Mouse (Mus musculus) olfactory bulb, adult 2 months (tissue): ENCODE results near the gene Fam163a.

Source experiments
- CTCF ChIP-seq: fragments of 200-500 bp; IDR thresholded peaks from 2 replicates; pipeline ENCODE4 v1.5.1; 2012; ENCODE audit warnings: low read depth, mild to moderate bottlenecking, low read length, moderate library complexity; ENCODE audit not compliant: insufficient read depth
- POLR2A ChIP-seq: fragments of 200-500 bp; IDR thresholded peaks from 2 replicates; pipeline ENCODE4 v1.6.1; 2012; ENCODE audit warnings: mild to moderate bottlenecking, low read depth, low read length, moderate library complexity; ENCODE audit not compliant: insufficient read depth

DNA sequence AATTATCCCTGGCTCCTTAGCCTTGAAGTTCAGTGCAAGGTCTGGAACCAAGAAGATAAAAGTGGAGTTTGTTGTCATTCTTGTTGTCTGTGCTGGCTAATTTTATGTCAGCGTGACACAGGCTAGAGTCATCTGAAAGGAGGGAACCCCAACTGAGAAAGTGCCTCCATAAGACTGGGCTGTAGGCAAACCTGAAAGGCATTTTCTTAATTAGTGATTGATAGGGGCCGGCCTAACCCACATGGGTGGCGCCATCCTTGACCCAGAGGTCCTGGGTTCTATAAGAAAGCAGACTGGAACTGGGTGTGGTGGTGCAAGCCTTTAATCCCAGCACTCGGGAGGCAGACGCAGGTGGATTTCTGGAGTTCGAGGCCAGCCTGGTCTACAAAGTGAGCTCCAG, 26.3 kb upstream of the Fam163a start:
- TF ChIP-seq CTCF: no peak
- no peak for TF ChIP-seq POLR2A
